Mouse (Mus musculus): ENCODE measurements around the gene Cryga. TPM values are rescaled to one million over a fixed set of nuclear protein-coding genes. Genes with fewer than 3 reads are reported as not detected.

Gene Cryga
- not detected in 2 replicates for polyA plus RNA-seq (2015; fragmentation: Nextera tagmentation; extraction: Ambion mirVana)

DNA sequence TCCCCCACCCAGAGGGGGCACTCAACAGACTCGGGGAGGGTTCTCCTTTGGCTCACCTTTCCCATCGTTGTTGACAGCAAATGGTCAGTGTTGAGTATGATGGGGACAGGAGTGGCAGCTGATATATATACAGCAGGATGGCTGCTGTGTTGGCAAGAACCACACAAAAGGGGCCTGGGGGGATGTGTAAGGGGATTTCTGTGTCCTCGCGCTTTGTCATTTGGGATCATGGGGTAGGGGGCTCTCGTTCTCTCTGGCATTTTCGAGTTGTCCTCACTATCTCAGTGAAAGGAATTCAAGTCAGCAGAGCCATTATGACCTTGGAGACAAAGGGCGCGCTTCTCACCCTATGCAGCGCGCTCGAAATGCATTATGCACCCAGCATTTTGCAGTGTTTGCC, at the start of gene Cryga:
Gene Cryga, minus strand, starts transcription at position 101 of the 400 bp plus-strand sequence.
- H3K4me2 ChIP-seq (ENCODE audit: low read depth, low read length): no peak within 1 kb of the TSS
- ATAC-seq: no peak
- no peak within 1 kb of the TSS for H3K4me3 ChIP-seq (ENCODE audit: low read depth, low read length)
- no peaks in the 10 kb centered on the region for H3K27me3 ChIP-seq (ENCODE audit: insufficient read depth, low read length)
- 82% methylated on average over 11 of the region's 11 CpGs for WGBS (ENCODE audit: insufficient replicate concordance)
- no peak within 1 kb of the TSS for H3K9ac ChIP-seq (replicated peaks)
- H3K4me1 ChIP-seq (ENCODE audit: insufficient read depth): no peaks in the 10 kb centered on the region
- H3K9me3 ChIP-seq (ENCODE audit: low read length): no peaks in the 10 kb centered on the region
- H3K27ac ChIP-seq (ENCODE audit: low read depth): no peak within 1 kb of the TSS
- no peaks in the 10 kb centered on the region for H3K36me3 ChIP-seq (replicated peaks; ENCODE audit: insufficient read depth, low read length)
- DNase-seq: no peak
- no peak for TF ChIP-seq CTCF (IDR thresholded peaks at IDR 0.05; ENCODE audit: low read depth)
- TF ChIP-seq EP300 (IDR thresholded peaks at IDR 0.05; ENCODE audit: low read depth): no peak

GRCm38 (mm10) chr1:65147971-65148370, 44.8 kb upstream of the Cryga start:
- Histone ChIP-seq H3K27ac (ENCODE audit: low read depth) (no peak overlapping the region), H3K4me1 (ENCODE audit: insufficient read depth) (no peaks in the 10 kb centered on the region), H3K9ac (replicated peaks) (no peak overlapping the region), H3K4me2 (ENCODE audit: low read depth, low read length) (no peak overlapping the region), H3K9me3 (ENCODE audit: low read length) (no peaks in the 10 kb centered on the region), H3K27me3 (ENCODE audit: insufficient read depth, low read length) (no peaks in the 10 kb centered on the region), H3K36me3 (replicated peaks; ENCODE audit: insufficient read depth, low read length) (no peaks in the 10 kb centered on the region), H3K4me3 (ENCODE audit: low read depth, low read length) (no peak overlapping the region)
- TF ChIP-seq EP300 (IDR thresholded peaks at IDR 0.05; ENCODE audit: low read depth) (no peak), CTCF (IDR thresholded peaks at IDR 0.05; ENCODE audit: low read depth) (no peak)
- 64% methylated on average over 3 of the region's 3 CpGs for WGBS (ENCODE audit: insufficient replicate concordance)
- no peak for DNase-seq
- ATAC-seq: no peak

GRCm38 (mm10) chr1:65147326-65147725, 44.2 kb upstream of the Cryga start:
- ATAC-seq: no peak
- no peaks in the 10 kb centered on the region for H3K4me1 ChIP-seq (ENCODE audit: insufficient read depth)

GRCm38 (mm10) chr1:65146601-65147000, 43.4 kb upstream of the Cryga start:
- no peak overlapping the region for H3K27ac ChIP-seq (ENCODE audit: low read depth)
- no peak for DNase-seq
- H3K4me1 ChIP-seq (ENCODE audit: insufficient read depth): no peaks in the 10 kb centered on the region
- ATAC-seq: no peak
- H3K27me3 ChIP-seq (ENCODE audit: insufficient read depth, low read length): no peaks in the 10 kb centered on the region
- no peak overlapping the region for H3K4me2 ChIP-seq (ENCODE audit: low read depth, low read length)
- WGBS (ENCODE audit: insufficient replicate concordance): 33% methylated on average over 2 of the region's 2 CpGs
- H3K4me3 ChIP-seq (ENCODE audit: low read depth, low read length): no peak overlapping the region
- no peaks in the 10 kb centered on the region for H3K9me3 ChIP-seq (ENCODE audit: low read length)
- no peaks in the 10 kb centered on the region for H3K36me3 ChIP-seq (replicated peaks; ENCODE audit: insufficient read depth, low read length)
- no peak overlapping the region for H3K9ac ChIP-seq (replicated peaks)
- TF ChIP-seq CTCF (IDR thresholded peaks at IDR 0.05; ENCODE audit: low read depth) (no peak), EP300 (IDR thresholded peaks at IDR 0.05; ENCODE audit: low read depth) (no peak)

More at GRCm38 (mm10) chr1:65147326-65147725, 44.2 kb upstream of the Cryga start:
- TF ChIP-seq EP300 (IDR thresholded peaks at IDR 0.05; ENCODE audit: low read depth) (no peak), CTCF (IDR thresholded peaks at IDR 0.05; ENCODE audit: low read depth) (no peak)
- Histone ChIP-seq H3K27ac (ENCODE audit: low read depth) (no peak overlapping the region), H3K4me2 (ENCODE audit: low read depth, low read length) (no peak overlapping the region), H3K9ac (replicated peaks) (no peak overlapping the region), H3K36me3 (replicated peaks; ENCODE audit: insufficient read depth, low read length) (no peaks in the 10 kb centered on the region), H3K4me3 (ENCODE audit: low read depth, low read length) (no peak overlapping the region), H3K9me3 (ENCODE audit: low read length) (no peaks in the 10 kb centered on the region), H3K27me3 (ENCODE audit: insufficient read depth, low read length) (no peaks in the 10 kb centered on the region)
- 89% methylated on average over 5 of the region's 5 CpGs for WGBS (ENCODE audit: insufficient replicate concordance)
- no peak for DNase-seq

GRCm38 (mm10) chr1:65144783-65145182, 41.6 kb upstream of the Cryga start:
- Histone ChIP-seq H3K9me3 (ENCODE audit: low read length) (no peaks in the 10 kb centered on the region), H3K27me3 (ENCODE audit: insufficient read depth, low read length) (no peaks in the 10 kb centered on the region), H3K9ac (replicated peaks) (no peak overlapping the region), H3K4me3 (ENCODE audit: low read depth, low read length) (no peak overlapping the region), H3K4me2 (ENCODE audit: low read depth, low read length) (no peak overlapping the region), H3K27ac (ENCODE audit: low read depth) (no peak overlapping the region), H3K36me3 (replicated peaks; ENCODE audit: insufficient read depth, low read length) (no peaks in the 10 kb centered on the region), H3K4me1 (ENCODE audit: insufficient read depth) (no peaks in the 10 kb centered on the region)
- TF ChIP-seq EP300 (IDR thresholded peaks at IDR 0.05; ENCODE audit: low read depth) (no peak), CTCF (IDR thresholded peaks at IDR 0.05; ENCODE audit: low read depth) (no peak)
- ATAC-seq (no peak), DNase-seq (no peak)
- 76% methylated on average over 2 of the region's 2 CpGs for WGBS (ENCODE audit: insufficient replicate concordance)

DNA sequence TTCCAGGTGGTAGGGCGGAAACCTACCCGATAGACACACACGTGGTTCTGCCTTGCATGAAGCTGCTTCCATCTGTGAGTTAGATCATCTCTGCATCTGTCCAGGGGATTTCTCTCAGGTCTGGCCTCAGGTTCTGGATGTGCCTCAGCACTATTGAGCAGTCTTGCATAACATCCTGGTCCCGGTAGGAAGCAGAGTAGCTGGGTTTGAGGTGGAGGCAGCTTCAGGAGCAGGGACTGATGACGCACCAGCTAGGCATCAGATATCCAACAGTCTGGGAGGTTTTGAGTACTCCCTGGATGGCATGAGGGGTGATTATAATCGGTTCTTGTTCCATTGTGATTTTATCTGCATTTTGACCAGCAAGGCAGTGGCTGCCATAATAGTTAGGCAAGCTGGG, 34.4 kb upstream of the Cryga start:
- TF ChIP-seq EP300 (IDR thresholded peaks at IDR 0.05; ENCODE audit: low read depth): no peak
- TF ChIP-seq CTCF (IDR thresholded peaks at IDR 0.05; ENCODE audit: low read depth): no peak

DNA sequence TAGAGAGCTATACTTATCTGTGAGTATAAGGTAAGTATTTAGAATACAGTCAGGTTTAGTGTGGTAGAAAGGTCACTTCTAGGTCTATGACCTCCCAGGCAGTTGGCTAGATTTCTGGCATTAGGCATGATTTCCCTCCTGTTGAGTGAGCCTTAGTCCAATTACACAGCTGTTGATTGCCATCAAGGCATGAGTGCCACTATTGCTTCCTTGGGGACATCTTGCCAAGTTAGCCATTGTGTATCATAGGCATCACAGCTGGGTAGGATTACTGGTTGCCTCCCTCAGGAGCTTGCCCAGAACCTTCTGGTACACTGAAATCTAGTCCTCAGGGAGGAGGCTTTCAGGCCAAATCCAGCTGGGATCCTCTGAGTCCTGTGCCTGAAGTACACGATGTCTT, 29.7 kb upstream of the Cryga start:
- Histone ChIP-seq H3K4me2 (ENCODE audit: low read depth, low read length) (no peak overlapping the region), H3K4me1 (ENCODE audit: insufficient read depth) (no peaks in the 10 kb centered on the region), H3K9ac (replicated peaks) (no peak overlapping the region), H3K27me3 (ENCODE audit: insufficient read depth, low read length) (no peaks in the 10 kb centered on the region), H3K36me3 (replicated peaks; ENCODE audit: insufficient read depth, low read length) (no peaks in the 10 kb centered on the region), H3K27ac (ENCODE audit: low read depth) (no peak overlapping the region), H3K9me3 (ENCODE audit: low read length) (no peaks in the 10 kb centered on the region), H3K4me3 (ENCODE audit: low read depth, low read length) (no peak overlapping the region)
- ATAC-seq (no peak), DNase-seq (no peak)
- 75% methylated on average over 1 of the region's 1 CpGs for WGBS (ENCODE audit: insufficient replicate concordance)
- no peak for TF ChIP-seq CTCF (IDR thresholded peaks at IDR 0.05; ENCODE audit: low read depth)
- no peak for TF ChIP-seq EP300 (IDR thresholded peaks at IDR 0.05; ENCODE audit: low read depth)

More for the DNA sequence above, 34.4 kb upstream of the Cryga start:
- no peak overlapping the region for H3K27ac ChIP-seq (ENCODE audit: low read depth)
- WGBS (ENCODE audit: insufficient replicate concordance): 68% methylated on average over 6 of the region's 6 CpGs
- no peaks in the 10 kb centered on the region for H3K36me3 ChIP-seq (replicated peaks; ENCODE audit: insufficient read depth, low read length)
- no peak overlapping the region for H3K9ac ChIP-seq (replicated peaks)
- no peak overlapping the region for H3K4me3 ChIP-seq (ENCODE audit: low read depth, low read length)
- ATAC-seq (no peak), DNase-seq (no peak)
- no peaks in the 10 kb centered on the region for H3K4me1 ChIP-seq (ENCODE audit: insufficient read depth)
- no peaks in the 10 kb centered on the region for H3K27me3 ChIP-seq (ENCODE audit: insufficient read depth, low read length)
- H3K9me3 ChIP-seq (ENCODE audit: low read length): no peaks in the 10 kb centered on the region
- H3K4me2 ChIP-seq (ENCODE audit: low read depth, low read length): no peak overlapping the region
